Mouse (Mus musculus): ENCODE data around the gene Cib2. TPM values are rescaled to one million over a fixed set of nuclear protein-coding genes. Genes with fewer than 3 reads are reported as not detected.
A peak's percentile ranks its signal among the peaks of the same experiment; 100 is the strongest.
"Not testable (repeated sequence)": the region's sequence is repeated elsewhere in the genome, so short reads cannot be mapped to it uniquely, and the experiment has no call there.

Cib2 gene
- polyA plus RNA-seq, 1 experiment from 2014 or later: 15.3 TPM

GRCm38 (mm10) chr9:54586199-54587061 is 26.4 kb upstream of the Cib2 start, which contains the start of gene Idh3a:
Gene Idh3a (plus strand): TSS chr9:54586334.
- Histone ChIP-seq H3K9ac (replicated peaks; ENCODE audit: low read depth, low read length) (peak within 1 kb of the TSS; percentile 79), H3K4me3 (ENCODE audit: low read depth, low read length) (peak within 1 kb of the TSS; percentile 87), H3K27ac (ENCODE audit: low read length) (no peak within 1 kb of the TSS), H3K27me3 (ENCODE audit: control insufficient read depth, insufficient read depth, low read length) (no peaks in the 10 kb centered on the region), H3K36me3 (ENCODE audit: control insufficient read depth, insufficient read depth, low read length) (no peaks in the 10 kb centered on the region; the same call in 1 of the 2 replicates), H3K4me2 (replicated peaks; ENCODE audit: low read depth, low read length) (peak within 1 kb of the TSS; percentile 95), H3K4me1 (ENCODE audit: control insufficient read depth, insufficient read depth, low read length) (peaks cover 8% of the 10 kb centered on the region; the same call in 1 of the 2 replicates), H3K9me3 (ENCODE audit: control insufficient read depth, low read depth, low read length) (no peaks in the 10 kb centered on the region)
- under 1% methylated on average over 65 of the region's 73 CpGs for WGBS
- peak; percentile 99 for ATAC-seq (ENCODE audit: insufficient number of reproducible peaks, insufficient read depth, low FRiP score, low read depth)

- H3K27ac ChIP-seq (ENCODE audit: low read length): no peak overlapping the region
- no peak for ATAC-seq (ENCODE audit: insufficient number of reproducible peaks, insufficient read depth, low FRiP score, low read depth)
- H3K4me1 ChIP-seq (ENCODE audit: control insufficient read depth, insufficient read depth, low read length): peaks cover 8% of the 10 kb centered on the region; the same call in 1 of the 2 replicates
- H3K4me3 ChIP-seq (ENCODE audit: low read depth, low read length): peak overlapping the region; percentile 87
- 31% methylated on average over 5 of the region's 5 CpGs for WGBS
- no peaks in the 10 kb centered on the region for H3K9me3 ChIP-seq (ENCODE audit: control insufficient read depth, low read depth, low read length)
- no peaks in the 10 kb centered on the region for H3K27me3 ChIP-seq (ENCODE audit: control insufficient read depth, insufficient read depth, low read length)
- no peaks in the 10 kb centered on the region for H3K36me3 ChIP-seq (ENCODE audit: control insufficient read depth, insufficient read depth, low read length)
- H3K4me2 ChIP-seq (replicated peaks; ENCODE audit: low read depth, low read length): peak overlapping the region; percentile 48
- no peak overlapping the region for H3K9ac ChIP-seq (replicated peaks; ENCODE audit: low read depth, low read length)
Measured at GRCm38 (mm10) chr9:54585839-54586198, 25.8 kb upstream of the Cib2 start.

- ATAC-seq (ENCODE audit: insufficient number of reproducible peaks, insufficient read depth, low FRiP score, low read depth): not testable (repeated sequence)
Measured at GRCm38 (mm10) chr9:54584127-54584526, 24.1 kb upstream of the Cib2 start.

GRCm38 (mm10) chr9:54583712-54584111 is 23.7 kb upstream of the Cib2 start:
- ATAC-seq (ENCODE audit: insufficient number of reproducible peaks, insufficient read depth, low FRiP score, low read depth): no peak
- Histone ChIP-seq H3K4me1 (ENCODE audit: control insufficient read depth, insufficient read depth, low read length) (peaks cover 8% of the 10 kb centered on the region; the same call in 1 of the 2 replicates), H3K4me3 (ENCODE audit: low read depth, low read length) (no peak overlapping the region), H3K27me3 (ENCODE audit: control insufficient read depth, insufficient read depth, low read length) (no peaks in the 10 kb centered on the region), H3K36me3 (ENCODE audit: control insufficient read depth, insufficient read depth, low read length) (no peaks in the 10 kb centered on the region), H3K4me2 (replicated peaks; ENCODE audit: low read depth, low read length) (no peak overlapping the region), H3K27ac (ENCODE audit: low read length) (no peak overlapping the region), H3K9me3 (ENCODE audit: control insufficient read depth, low read depth, low read length) (no peaks in the 10 kb centered on the region), H3K9ac (replicated peaks; ENCODE audit: low read depth, low read length) (no peak overlapping the region)
- WGBS: 61% methylated on average over 1 of the region's 1 CpGs

More at GRCm38 (mm10) chr9:54584127-54584526, 24.1 kb upstream of the Cib2 start:
- 75% methylated on average over 2 of the region's 2 CpGs for WGBS
- H3K9ac ChIP-seq (replicated peaks; ENCODE audit: low read depth, low read length); H3K27me3 ChIP-seq (ENCODE audit: control insufficient read depth, insufficient read depth, low read length); H3K36me3 ChIP-seq (ENCODE audit: control insufficient read depth, insufficient read depth, low read length); H3K4me3 ChIP-seq (ENCODE audit: low read depth, low read length); H3K4me1 ChIP-seq (ENCODE audit: control insufficient read depth, insufficient read depth, low read length); H3K4me2 ChIP-seq (replicated peaks; ENCODE audit: low read depth, low read length); H3K9me3 ChIP-seq (ENCODE audit: control insufficient read depth, low read depth, low read length); H3K27ac ChIP-seq (ENCODE audit: low read length): not testable (repeated sequence)

- no peak overlapping the region for H3K9ac ChIP-seq (replicated peaks; ENCODE audit: low read depth, low read length)
- no peaks in the 10 kb centered on the region for H3K4me1 ChIP-seq (ENCODE audit: control insufficient read depth, insufficient read depth, low read length)
- no peak overlapping the region for H3K27ac ChIP-seq (ENCODE audit: low read length)
- H3K36me3 ChIP-seq (ENCODE audit: control insufficient read depth, insufficient read depth, low read length): no peaks in the 10 kb centered on the region
- no peak overlapping the region for H3K4me3 ChIP-seq (ENCODE audit: low read depth, low read length)
- H3K4me2 ChIP-seq (replicated peaks; ENCODE audit: low read depth, low read length): no peak overlapping the region
- ATAC-seq (ENCODE audit: insufficient number of reproducible peaks, insufficient read depth, low FRiP score, low read depth): no peak
- WGBS: 52% methylated on average over 9 of the region's 9 CpGs
- no peaks in the 10 kb centered on the region for H3K27me3 ChIP-seq (ENCODE audit: control insufficient read depth, insufficient read depth, low read length)
- no peaks in the 10 kb centered on the region for H3K9me3 ChIP-seq (ENCODE audit: control insufficient read depth, low read depth, low read length)
Measured at GRCm38 (mm10) chr9:54571130-54571839, 11.3 kb upstream of the Cib2 start.

GRCm38 (mm10) chr9:54568732-54569131 is 8.7 kb upstream of the Cib2 start:
- H3K4me1 ChIP-seq (ENCODE audit: control insufficient read depth, insufficient read depth, low read length): no peaks in the 10 kb centered on the region
- H3K9ac ChIP-seq (replicated peaks; ENCODE audit: low read depth, low read length): no peak overlapping the region
- no peak overlapping the region for H3K4me3 ChIP-seq (ENCODE audit: low read depth, low read length)
- H3K36me3 ChIP-seq (ENCODE audit: control insufficient read depth, insufficient read depth, low read length): no peaks in the 10 kb centered on the region
- no peaks in the 10 kb centered on the region for H3K9me3 ChIP-seq (ENCODE audit: control insufficient read depth, low read depth, low read length)
- H3K27ac ChIP-seq (ENCODE audit: low read length): no peak overlapping the region
- H3K27me3 ChIP-seq (ENCODE audit: control insufficient read depth, insufficient read depth, low read length): no peaks in the 10 kb centered on the region
- no peak overlapping the region for H3K4me2 ChIP-seq (replicated peaks; ENCODE audit: low read depth, low read length)
- ATAC-seq (ENCODE audit: insufficient number of reproducible peaks, insufficient read depth, low FRiP score, low read depth): no peak
- 51% methylated on average over 2 of the region's 2 CpGs for WGBS

- no peaks in the 10 kb centered on the region for H3K9me3 ChIP-seq (ENCODE audit: control insufficient read depth, low read depth, low read length)
- no peaks in the 10 kb centered on the region for H3K27me3 ChIP-seq (ENCODE audit: control insufficient read depth, insufficient read depth, low read length)
- 59% methylated on average over 4 of the region's 4 CpGs for WGBS
- H3K4me2 ChIP-seq (replicated peaks; ENCODE audit: low read depth, low read length): no peak overlapping the region
- no peak overlapping the region for H3K27ac ChIP-seq (ENCODE audit: low read length)
- H3K9ac ChIP-seq (replicated peaks; ENCODE audit: low read depth, low read length): no peak overlapping the region
- ATAC-seq (ENCODE audit: insufficient number of reproducible peaks, insufficient read depth, low FRiP score, low read depth): no peak
- no peak overlapping the region for H3K4me3 ChIP-seq (ENCODE audit: low read depth, low read length)
- no peaks in the 10 kb centered on the region for H3K36me3 ChIP-seq (ENCODE audit: control insufficient read depth, insufficient read depth, low read length)
- H3K4me1 ChIP-seq (ENCODE audit: control insufficient read depth, insufficient read depth, low read length): no peaks in the 10 kb centered on the region
Measured at GRCm38 (mm10) chr9:54566958-54567357, 6.9 kb upstream of the Cib2 start.

- no peak overlapping the region for H3K27ac ChIP-seq (ENCODE audit: low read length)
- WGBS: 85% methylated on average over 8 of the region's 8 CpGs
Measured at GRCm38 (mm10) chr9:54560831-54561601, 998 bp upstream of the Cib2 start.

More at GRCm38 (mm10) chr9:54560831-54561601, 998 bp upstream of the Cib2 start:
- Histone ChIP-seq H3K9me3 (ENCODE audit: control insufficient read depth, low read depth, low read length) (no peaks in the 10 kb centered on the region), H3K27me3 (ENCODE audit: control insufficient read depth, insufficient read depth, low read length) (no peaks in the 10 kb centered on the region), H3K9ac (replicated peaks; ENCODE audit: low read depth, low read length) (no peak overlapping the region), H3K36me3 (ENCODE audit: control insufficient read depth, insufficient read depth, low read length) (no peaks in the 10 kb centered on the region), H3K4me2 (replicated peaks; ENCODE audit: low read depth, low read length) (no peak overlapping the region), H3K4me1 (ENCODE audit: control insufficient read depth, insufficient read depth, low read length) (0 out of 2 replicates have a peak, but pooled peaks cover 8% of the 10 kb centered on the region), H3K4me3 (ENCODE audit: low read depth, low read length) (no peak overlapping the region)
- no peak for ATAC-seq (ENCODE audit: insufficient number of reproducible peaks, insufficient read depth, low FRiP score, low read depth)

Measured in stomach, embryonic 14.5 days (tissue).